Mouse (Mus musculus): ENCODE results near the gene Chac1.

DNA sequence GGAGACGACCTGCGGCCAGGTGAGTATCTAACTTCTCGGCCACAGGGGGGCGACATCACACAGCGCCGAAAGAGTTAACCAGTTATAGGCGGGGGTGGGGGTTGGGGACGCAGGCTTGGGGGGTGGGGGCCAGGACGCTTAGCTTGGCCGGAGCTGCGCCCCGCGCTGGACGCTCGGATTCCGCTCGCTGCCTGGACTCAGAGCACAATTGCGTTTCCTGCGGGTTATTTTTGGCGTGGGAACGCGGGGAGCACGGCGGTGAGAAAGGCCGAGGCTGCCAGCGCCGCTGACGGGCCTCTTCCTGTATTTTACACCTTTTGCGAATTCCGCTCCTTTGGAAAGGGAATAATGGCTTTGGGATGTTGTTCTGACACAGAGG, 23.9 kb upstream of the Chac1 start:
- TF ChIP-seq CTCF (IDR thresholded peaks at IDR 0.05; ENCODE audit: low read depth) (peak; percentile 32), EP300 (IDR thresholded peaks at IDR 0.05; ENCODE audit: low read depth) (peak; percentile 70)
